Mouse (Mus musculus) central nervous system, embryonic 14 days (tissue): ENCODE measurements around the gene Dido1. TPM values are rescaled to one million over a fixed set of nuclear protein-coding genes. Genes with fewer than 3 reads are reported as not detected.

Experiments
- polyA plus RNA-seq: library from polyadenylated mRNA; depleted of rRNA; stranded (reverse); fragments of >200 nt; gene quantifications from 2 replicates; pipeline ENCODE4 v1.2.3, GENCODE M21; 2012; rRNA removed

Gene Dido1
- polyA plus RNA-seq = 35.1 and 38.5 TPM in 2 replicates

GRCm38 (mm10) chr2:180709923-180710272 lies at the start of gene Dido1, which contains the start of gene Gid8:
TSS of gene Dido1 (minus strand) at chr2:180709999.
TSS of gene Gid8 (plus strand) at chr2:180710117.

GRCm38 (mm10) chr2:180724585-180725413 lies 15.0 kb upstream of the Dido1 start, which contains the start of gene Slc17a9:
TSS of gene Slc17a9 (plus strand) at chr2:180725263.

GRCm38 (mm10) chr2:180642555-180643260 lies 67.1 kb downstream of the Dido1 start, which contains the start of gene Tcfl5:
TSS of gene Tcfl5 (minus strand) at chr2:180642708.

Other genes with a start within 250 kb of the Dido1 start
- gene Ntsr1, start 210.0 kb downstream of the Dido1 start, polyA plus RNA-seq = 2.4 and 3.2 TPM in 2 replicates
- 65.3 and 71.8 TPM in 2 replicates for gene Mrgbp, start 128.7 kb downstream of the Dido1 start, polyA plus RNA-seq
- 126 and 132 TPM in 2 replicates for gene Ogfr, start 120.8 kb downstream of the Dido1 start, polyA plus RNA-seq
- gene Col9a3, start 112.2 kb downstream of the Dido1 start, polyA plus RNA-seq = 49.9 and 240 TPM in 2 replicates
- gene Tcfl5, start 67.3 kb downstream of the Dido1 start, polyA plus RNA-seq = 1.7 and 1.8 TPM in 2 replicates
- 54.2 and 58.3 TPM in 2 replicates for gene Gid8, start 118 bp upstream of the Dido1 start, polyA plus RNA-seq
- gene Slc17a9, start 15.3 kb upstream of the Dido1 start, polyA plus RNA-seq = 0.77 and 1.2 TPM in 2 replicates
- 4.3 and 5.0 TPM in 2 replicates for gene Bhlhe23, start 66.9 kb upstream of the Dido1 start, polyA plus RNA-seq
- 57.7 and 65.5 TPM in 2 replicates for gene Ythdf1, start 210.9 kb upstream of the Dido1 start, polyA plus RNA-seq
- gene Birc7, start 219.0 kb upstream of the Dido1 start, polyA plus RNA-seq = 0.04 and 0.10 TPM in 2 replicates
- gene Nkain4, start 244.7 kb upstream of the Dido1 start, polyA plus RNA-seq = 49.7 and 53.1 TPM in 2 replicates